Mouse (Mus musculus) thymus, adult 2 months (tissue): ENCODE results near the gene Hrh1. TPM values are rescaled to one million over a fixed set of nuclear protein-coding genes. Genes with fewer than 3 reads are reported as not detected.

Experiments
- DNase-seq: peaks from one replicate; pipeline ENCODE4 v3.0.0; 2021
- H3K27ac ChIP-seq: fragments of 200-500 bp; 2 replicates; pipeline ENCODE4 v1.5.1; 2012; ENCODE audit warnings: low read length, control low read depth; ENCODE audit not compliant: control insufficient read depth, insufficient read depth
- H3K27me3 ChIP-seq: fragments of 200-500 bp; 2 replicates; pipeline ENCODE4 v1.6.1; 2012; ENCODE audit warnings: mild to moderate bottlenecking, low read length, moderate library complexity, mixed read lengths; ENCODE audit not compliant: control insufficient read depth, insufficient read depth
- H3K36me3 ChIP-seq: fragments of 200-500 bp; 2 replicates; pipeline ENCODE4 v1.6.1; 2012; ENCODE audit warnings: mild to moderate bottlenecking, low read length, moderate library complexity; ENCODE audit not compliant: control insufficient read depth, insufficient read depth
- H3K4me1 ChIP-seq: fragments of 200-500 bp; replicated peaks from 2 replicates; pipeline ENCODE4 v1.6.1; 2012; ENCODE audit warnings: low read length; ENCODE audit not compliant: control insufficient read depth, insufficient read depth
- H3K4me3 ChIP-seq: fragments of 200-500 bp; 2 replicates; pipeline ENCODE4 v1.5.1; 2012; ENCODE audit warnings: mild to moderate bottlenecking, low read length, control low read depth, moderate library complexity; ENCODE audit not compliant: control insufficient read depth, insufficient read depth
- CTCF ChIP-seq: fragments of 200-500 bp; IDR thresholded peaks from 2 replicates; pipeline ENCODE4 v1.5.1; 2012; ENCODE audit warnings: mild to moderate bottlenecking, control low read depth, low read length, moderate library complexity, borderline replicate concordance; ENCODE audit not compliant: control insufficient read depth, poor library complexity, insufficient read depth; ENCODE audit errors: extremely low read depth
- POLR2A ChIP-seq: fragments of 200-500 bp; IDR thresholded peaks from 2 replicates; pipeline ENCODE4 v1.6.1; 2012; ENCODE audit warnings: mild to moderate bottlenecking, low read length, control low read depth, moderate library complexity; ENCODE audit not compliant: control insufficient read depth, poor library complexity, insufficient read depth; ENCODE audit errors: extremely low read depth
- WGBS: fragments of 180-500 bp; shearing (Covaris S2); methylation state at CpG from one replicate; pipeline ENCODE4 v1.1.7; 2018; 5-methylcytosine and 5-hydroxymethylcytosine counted together
- polyA plus RNA-seq: library from polyadenylated mRNA; depleted of rRNA; stranded (reverse); fragments of >200 nt; gene quantifications from 2 replicates; pipeline ENCODE4 v1.2.3, GENCODE M21; 2012

Hrh1 gene
- polyA plus RNA-seq, 1 experiment, result 0.27 TPM

DNA sequence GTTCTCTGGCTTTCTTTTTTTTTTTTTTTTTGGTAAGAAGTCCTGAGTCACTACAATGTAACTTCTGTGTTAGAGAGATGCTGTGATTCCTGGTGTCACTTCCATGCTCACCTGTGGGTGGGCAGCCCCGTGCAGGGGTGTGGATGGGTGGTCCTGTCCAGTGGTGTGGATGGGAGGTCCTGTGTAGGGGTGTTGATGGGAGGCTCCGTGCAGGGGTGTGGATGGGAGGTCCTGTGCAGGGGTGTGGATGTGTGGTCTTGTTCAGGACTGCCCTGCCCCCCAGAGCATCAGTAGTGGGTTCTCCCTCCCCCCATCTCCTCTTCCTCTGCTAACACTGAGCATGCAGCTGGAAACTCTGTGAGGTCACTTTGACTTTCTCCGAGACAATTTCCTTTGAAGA lies 34.9 kb downstream of the Hrh1 start:
- Histone ChIP-seq H3K27me3 (no peaks in the 10 kb centered on the region), H3K4me3 (no peak overlapping the region), H3K4me1 (no peaks in the 10 kb centered on the region), H3K27ac (no peak overlapping the region), H3K36me3 (no peaks in the 10 kb centered on the region)
- DNase-seq, result no peak
- TF ChIP-seq CTCF, result no peak
- TF ChIP-seq POLR2A, result no peak
- 66% methylated on average over 3 of the region's 3 CpGs for WGBS

DNA sequence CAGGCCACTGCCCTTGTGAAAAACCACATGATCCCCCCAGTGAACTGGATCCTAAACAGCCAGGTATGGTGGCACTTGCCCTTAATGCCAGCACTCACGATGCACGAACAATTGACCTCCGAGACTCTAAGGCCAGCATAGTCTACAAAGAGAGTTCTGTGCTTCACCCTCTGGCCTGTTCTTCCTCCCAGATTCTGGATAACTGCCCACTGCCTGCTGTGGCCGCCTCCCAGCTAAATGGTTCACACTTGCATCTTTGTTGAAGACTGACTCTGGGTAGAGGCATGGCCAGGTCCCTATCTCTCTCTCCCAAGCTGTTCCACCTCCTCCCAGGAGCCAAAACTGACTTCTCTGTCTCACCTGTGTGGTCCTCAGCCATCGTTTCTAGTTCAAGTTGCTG lies 36.8 kb downstream of the Hrh1 start:
- H3K36me3 ChIP-seq, result no peaks in the 10 kb centered on the region
- WGBS, result 89% methylated on average over 5 of the region's 5 CpGs

DNA sequence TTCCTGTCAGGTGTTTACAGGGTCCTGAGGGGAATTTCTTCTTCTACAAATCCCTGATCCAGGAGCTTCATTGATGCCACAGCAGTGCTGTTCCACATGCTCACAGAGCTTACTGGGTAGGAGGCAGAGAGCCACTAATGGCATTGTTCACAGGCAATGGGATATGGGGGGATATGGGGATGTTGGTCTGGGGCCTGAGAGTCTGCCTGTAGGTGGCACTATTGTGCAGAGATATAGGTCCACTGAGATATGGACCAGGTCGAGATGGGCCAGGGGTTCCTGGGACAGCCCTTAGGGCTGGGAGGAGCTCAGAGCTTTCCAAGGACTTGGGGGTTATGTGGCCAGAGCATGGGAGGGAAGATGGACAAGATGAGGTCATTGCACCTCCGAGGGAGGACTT lies 42.6 kb downstream of the Hrh1 start:
- Histone ChIP-seq H3K4me3 (no peak overlapping the region), H3K36me3 (no peaks in the 10 kb centered on the region), H3K4me1 (no peaks in the 10 kb centered on the region), H3K27me3 (no peaks in the 10 kb centered on the region), H3K27ac (no peak overlapping the region)
- TF ChIP-seq CTCF (no peak), POLR2A (no peak)
- DNase-seq, result no peak
- 76% methylated on average over 2 of the region's 2 CpGs for WGBS

More for the DNA sequence above, 36.8 kb downstream of the Hrh1 start:
- H3K27me3 ChIP-seq, result no peaks in the 10 kb centered on the region
- H3K4me3 ChIP-seq, result no peak overlapping the region
- H3K4me1 ChIP-seq, result no peaks in the 10 kb centered on the region
- DNase-seq, result no peak
- TF ChIP-seq CTCF (no peak), POLR2A (no peak)
- H3K27ac ChIP-seq, result no peak overlapping the region

DNA sequence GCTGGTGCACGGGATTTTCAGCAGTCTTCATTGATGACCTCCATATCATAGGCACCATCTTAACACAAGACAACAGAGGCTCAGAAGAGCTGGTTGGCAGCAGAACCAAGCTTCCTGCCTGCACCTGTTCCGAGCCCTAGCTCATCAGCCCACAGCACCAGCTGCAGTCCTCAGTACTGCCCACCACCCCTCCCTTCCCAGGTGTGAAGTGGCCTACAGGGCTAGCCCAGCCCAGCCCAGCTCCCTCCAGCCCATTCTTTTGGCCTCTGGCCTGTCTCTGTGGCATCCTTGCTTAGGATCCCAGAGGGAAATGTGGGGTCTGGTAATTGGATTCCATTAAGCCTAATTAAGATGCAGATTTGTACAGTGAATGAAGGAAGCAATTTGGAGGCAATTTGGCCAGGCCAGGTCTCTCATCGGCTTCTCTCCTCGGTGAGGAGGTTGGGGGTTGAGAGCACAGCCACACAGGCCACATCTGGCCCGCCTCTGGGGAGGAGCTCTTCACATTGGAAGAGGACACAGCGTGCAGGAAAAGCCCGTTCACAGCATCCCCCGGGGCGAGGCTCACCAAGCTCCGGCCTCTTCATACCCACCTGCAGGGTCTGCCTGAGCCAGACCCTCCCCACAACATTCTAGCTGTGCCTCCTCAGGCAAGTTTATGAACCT lies 43.2 kb downstream of the Hrh1 start:
- TF ChIP-seq CTCF (no peak), POLR2A (no peak)
- H3K4me3 ChIP-seq, result no peak overlapping the region
- H3K4me1 ChIP-seq, result no peaks in the 10 kb centered on the region
- no peaks in the 10 kb centered on the region for H3K27me3 ChIP-seq
- 73% methylated on average over 10 of the region's 10 CpGs for WGBS
- no peak overlapping the region for H3K27ac ChIP-seq
- H3K36me3 ChIP-seq, result no peaks in the 10 kb centered on the region
- no peak for DNase-seq

DNA sequence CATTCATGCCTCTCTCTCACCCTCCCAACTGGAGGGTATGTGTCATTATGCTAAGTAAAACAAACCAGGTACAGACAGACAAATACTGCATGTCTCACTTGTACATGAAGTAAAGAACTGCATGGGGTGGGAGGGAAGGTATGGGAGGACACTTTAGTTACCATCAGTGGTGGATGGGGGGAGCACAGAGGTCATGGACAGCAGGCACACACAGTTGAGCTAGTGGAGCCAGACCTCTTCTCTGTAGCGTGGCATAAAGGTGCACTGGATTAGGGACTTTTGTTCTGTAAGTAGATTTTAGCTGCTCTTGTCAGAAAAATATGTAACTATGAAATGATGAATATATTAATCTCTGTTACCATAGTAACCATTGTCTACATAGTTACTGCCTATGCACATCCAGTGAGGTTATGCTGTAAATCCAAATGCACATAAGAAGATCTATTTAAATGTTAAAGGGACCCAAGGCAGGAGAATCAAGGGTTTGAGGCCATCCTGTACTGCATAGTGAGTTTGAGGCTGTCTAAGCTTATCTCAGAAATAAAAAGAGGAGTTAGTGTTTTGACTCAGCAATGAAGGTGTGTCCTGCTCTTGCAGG lies 46.6 kb downstream of the Hrh1 start:
- no peak overlapping the region for H3K4me3 ChIP-seq
- no peaks in the 10 kb centered on the region for H3K4me1 ChIP-seq
- WGBS, result 95% methylated on average over 1 of the region's 1 CpGs
- no peaks in the 10 kb centered on the region for H3K27me3 ChIP-seq
- no peaks in the 10 kb centered on the region for H3K36me3 ChIP-seq
- no peak for TF ChIP-seq CTCF
- no peak for TF ChIP-seq POLR2A
- no peak overlapping the region for H3K27ac ChIP-seq
- no peak for DNase-seq

DNA sequence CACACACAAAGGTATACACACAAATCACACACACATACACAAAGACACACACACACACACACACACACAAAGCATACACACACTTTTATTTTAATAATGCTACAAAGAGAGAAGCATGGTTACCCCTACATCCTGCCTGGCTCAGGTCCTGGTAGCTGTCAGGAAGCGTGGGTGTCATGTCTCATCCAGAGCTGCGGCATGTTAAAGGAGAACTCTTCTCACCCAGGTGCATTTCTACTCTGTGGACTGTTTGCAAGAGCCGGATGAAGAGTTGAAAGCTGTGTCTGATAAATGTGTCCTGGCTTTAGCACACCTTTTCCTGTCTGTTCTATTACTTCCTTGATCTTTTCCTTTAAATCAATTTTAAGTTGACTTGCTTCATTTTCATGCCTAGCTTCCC lies 47.2 kb downstream of the Hrh1 start:
- no peak overlapping the region for H3K27ac ChIP-seq
- H3K4me1 ChIP-seq, result no peaks in the 10 kb centered on the region
- 32% methylated on average over 3 of the region's 3 CpGs for WGBS
- H3K27me3 ChIP-seq, result no peaks in the 10 kb centered on the region
- no peaks in the 10 kb centered on the region for H3K36me3 ChIP-seq
- no peak overlapping the region for H3K4me3 ChIP-seq
- TF ChIP-seq CTCF (no peak), POLR2A (no peak)
- peak; percentile 43 for DNase-seq
